Mouse (Mus musculus) kidney, embryonic 14.5 days (tissue): ENCODE measurements around the gene Zfp553. TPM values are rescaled to one million over a fixed set of nuclear protein-coding genes. Genes with fewer than 3 reads are reported as not detected.

Experiments used
- ATAC-seq: fragments of 200-750 bp; cut with Nextera tagmentation; 2 replicates; pipeline ENCODE4 v1.8.0; 2017; ENCODE audit warnings: moderate number of reproducible peaks, mild to moderate bottlenecking, moderate TSS enrichment, moderate library complexity; ENCODE audit not compliant: low FRiP score, low TSS enrichment
- H3K27ac ChIP-seq: fragments of 300-500 bp; sonication (generic); 2 replicates; pipeline ENCODE4 v1.5.1; 2014; ENCODE audit warnings: low read depth, mild to moderate bottlenecking, low read length, moderate library complexity, mixed read lengths
- H3K27me3 ChIP-seq: fragments of 300-500 bp; sonication (generic); 2 replicates; pipeline ENCODE4 v1.6.1; 2014; ENCODE audit warnings: mild to moderate bottlenecking, low read length; ENCODE audit not compliant: control insufficient read depth, insufficient read depth
- H3K36me3 ChIP-seq: fragments of 300-500 bp; sonication (generic); 2 replicates; pipeline ENCODE4 v1.6.1; 2014; ENCODE audit warnings: low read length, mixed read lengths; ENCODE audit not compliant: control insufficient read depth, insufficient read depth
- H3K4me1 ChIP-seq: fragments of 300-500 bp; sonication (generic); 2 replicates; pipeline ENCODE4 v1.6.1; 2014; ENCODE audit warnings: low read length, mixed read lengths; ENCODE audit not compliant: control insufficient read depth, insufficient read depth
- H3K4me2 ChIP-seq: fragments of 300-500 bp; sonication (generic); replicated peaks from 2 replicates; pipeline ENCODE4 v1.6.1; 2014; ENCODE audit warnings: low read depth, mild to moderate bottlenecking, low read length
- H3K4me3 ChIP-seq: fragments of 300-500 bp; sonication (generic); 2 replicates; pipeline ENCODE4 v1.5.1; 2014; ENCODE audit warnings: mild to moderate bottlenecking, low read length
- H3K9ac ChIP-seq: fragments of 300-500 bp; sonication (generic); 2 replicates; pipeline ENCODE4 v1.6.1; 2014; ENCODE audit warnings: low read depth, mild to moderate bottlenecking, low read length, moderate library complexity
- H3K9me3 ChIP-seq: fragments of 300-500 bp; sonication (generic); 2 replicates; pipeline ENCODE4 v1.6.1; 2016; ENCODE audit warnings: low read length; ENCODE audit not compliant: control insufficient read depth
- WGBS: fragments of 180-500 bp; shearing (Covaris S2); extraction: QIAGEN DNeasy Blood & Tissue Kit; methylation state at CpG from one replicate; pipeline ENCODE4 v1.1.7; 2014; 5-methylcytosine and 5-hydroxymethylcytosine counted together
- polyA plus RNA-seq: library from polyadenylated mRNA; unstranded; fragments of >200 nt; fragmentation: Nextera tagmentation; extraction: Ambion mirVana; gene quantifications from 2 replicates; pipeline ENCODE4 v1.2.1, GENCODE M21; 2014

Gene Zfp553
- polyA plus RNA-seq, 1 experiment from 2014 or later = 23.0 TPM

- Histone ChIP-seq H3K4me2 (no peak overlapping the region), H3K4me3 (no peak overlapping the region), H3K9me3 (no peaks in the 10 kb centered on the region), H3K36me3 (peaks cover 13% of the 10 kb centered on the region), H3K27me3 (no peaks in the 10 kb centered on the region), H3K9ac (no peak overlapping the region), H3K27ac (no peak overlapping the region), H3K4me1 (peaks cover 12% of the 10 kb centered on the region)
- WGBS = 90% methylated on average over 4 of the region's 4 CpGs
- no peak for ATAC-seq
Measured at GRCm38 (mm10) chr7:127271093-127271492, 38.2 kb downstream of the Zfp553 start.

- H3K4me1 ChIP-seq = peaks cover 17% of the 10 kb centered on the region
- ATAC-seq = no peak
- peak overlapping the region; percentile 90 for H3K4me2 ChIP-seq
- H3K36me3 ChIP-seq = peaks cover 13% of the 10 kb centered on the region
- whole genome bisulfite sequencing = 97% methylated on average over 15 of the region's 15 CpGs
- H3K27me3 ChIP-seq = no peaks in the 10 kb centered on the region
- H3K9ac ChIP-seq = no peak overlapping the region
- peak overlapping the region; percentile 92; the same call in 1 of the 2 replicates for H3K4me3 ChIP-seq
- H3K27ac ChIP-seq = no peak overlapping the region
- H3K9me3 ChIP-seq = no peaks in the 10 kb centered on the region
Measured at GRCm38 (mm10) chr7:127272566-127272965, 39.7 kb downstream of the Zfp553 start.

- 12% methylated on average over 50 of the region's 50 CpGs for WGBS
- peak overlapping the region; percentile 93 for H3K27ac ChIP-seq
- H3K4me2 ChIP-seq = peak overlapping the region; percentile 90
- peaks cover 13% of the 10 kb centered on the region for H3K36me3 ChIP-seq
- peak; percentile 63 for ATAC-seq
- peak overlapping the region; percentile 92 for H3K4me3 ChIP-seq
- peak overlapping the region; percentile 95 for H3K9ac ChIP-seq
- H3K9me3 ChIP-seq = no peaks in the 10 kb centered on the region
- peaks cover 24% of the 10 kb centered on the region for H3K4me1 ChIP-seq
- no peaks in the 10 kb centered on the region for H3K27me3 ChIP-seq
Measured at GRCm38 (mm10) chr7:127273118-127273923, 40.5 kb downstream of the Zfp553 start.

- Histone ChIP-seq H3K36me3 (peaks cover 11% of the 10 kb centered on the region), H3K9me3 (no peaks in the 10 kb centered on the region), H3K4me2 (peak within 1 kb of the TSS; percentile 90), H3K27ac (peak within 1 kb of the TSS; percentile 93), H3K27me3 (no peaks in the 10 kb centered on the region), H3K4me3 (peak within 1 kb of the TSS; percentile 92), H3K4me1 (peaks cover 24% of the 10 kb centered on the region), H3K9ac (peak within 1 kb of the TSS; percentile 95)
- peak; percentile 89 for ATAC-seq
- 2% methylated on average over 39 of the region's 39 CpGs for WGBS
Measured at GRCm38 (mm10) chr7:127273925-127274789, 41.3 kb downstream of the Zfp553 start, which contains the start of gene Sephs2. Gene Sephs2 (minus strand): TSS chr7:127274055.

- Histone ChIP-seq H3K4me2 (no peak overlapping the region; the same call in 1 of the 2 replicates), H3K4me3 (no peak overlapping the region), H3K27me3 (no peaks in the 10 kb centered on the region), H3K27ac (peak overlapping the region; percentile 52), H3K9ac (no peak overlapping the region), H3K36me3 (peaks cover 4% of the 10 kb centered on the region; the same call in 1 of the 2 replicates), H3K9me3 (no peaks in the 10 kb centered on the region), H3K4me1 (peaks cover 24% of the 10 kb centered on the region)
- ATAC-seq = no peak
- WGBS = 24% methylated on average over 5 of the region's 5 CpGs
Measured at GRCm38 (mm10) chr7:127276519-127276961, 43.7 kb downstream of the Zfp553 start.

- Histone ChIP-seq H3K36me3 (no peaks in the 10 kb centered on the region), H3K27me3 (no peaks in the 10 kb centered on the region), H3K4me2 (no peak overlapping the region), H3K9ac (no peak overlapping the region), H3K27ac (no peak overlapping the region), H3K4me3 (no peak overlapping the region), H3K9me3 (no peaks in the 10 kb centered on the region), H3K4me1 (peaks cover 12% of the 10 kb centered on the region)
- WGBS = 21% methylated on average over 8 of the region's 8 CpGs
- ATAC-seq = no peak
Measured at GRCm38 (mm10) chr7:127278311-127278710, 45.5 kb downstream of the Zfp553 start.

- H3K4me1 ChIP-seq = peaks cover 12% of the 10 kb centered on the region; the same call in 1 of the 2 replicates
- no peaks in the 10 kb centered on the region for H3K27me3 ChIP-seq
- no peak overlapping the region for H3K4me3 ChIP-seq
- H3K9ac ChIP-seq = no peak overlapping the region
- WGBS = 48% methylated on average over 3 of the region's 3 CpGs
- no peak overlapping the region for H3K4me2 ChIP-seq
- no peak for ATAC-seq
- H3K36me3 ChIP-seq = no peaks in the 10 kb centered on the region
- no peaks in the 10 kb centered on the region for H3K9me3 ChIP-seq
- no peak overlapping the region for H3K27ac ChIP-seq
Measured at GRCm38 (mm10) chr7:127280092-127280491, 47.2 kb downstream of the Zfp553 start.

GRCm38 (mm10) chr7:127281114-127281513 is 48.3 kb downstream of the Zfp553 start:
- Histone ChIP-seq H3K4me1 (peaks cover 12% of the 10 kb centered on the region; the same call in 1 of the 2 replicates), H3K4me3 (no peak overlapping the region), H3K4me2 (no peak overlapping the region), H3K9me3 (no peaks in the 10 kb centered on the region), H3K27me3 (no peaks in the 10 kb centered on the region), H3K9ac (no peak overlapping the region), H3K27ac (no peak overlapping the region), H3K36me3 (no peaks in the 10 kb centered on the region)
- WGBS = 62% methylated on average over 4 of the region's 4 CpGs
- ATAC-seq = no peak
